Mouse (Mus musculus) forebrain, embryonic 10.5 days (tissue): ENCODE results near the gene Klk6. TPM values are rescaled to one million over a fixed set of nuclear protein-coding genes. Genes with fewer than 3 reads are reported as not detected.

ENCODE experiments used
- DNase-seq: peaks from one replicate; pipeline ENCODE4 v3.0.0-alpha.2; 2017; ENCODE audit warnings: low spot score; ENCODE audit errors: extremely low spot score
- H3K27ac ChIP-seq: fragments of 300-500 bp; sonication (generic); 2 replicates; pipeline ENCODE4 v1.5.1; 2016; ENCODE audit warnings: mild to moderate bottlenecking
- H3K27me3 ChIP-seq: fragments of 300-500 bp; sonication (generic); 2 replicates; pipeline ENCODE4 v1.6.1; 2016; ENCODE audit warnings: mild to moderate bottlenecking; ENCODE audit not compliant: poor library complexity, severe bottlenecking
- H3K36me3 ChIP-seq: fragments of 300-500 bp; sonication (generic); replicated peaks from 2 replicates; pipeline ENCODE4 v1.6.1; 2016; ENCODE audit warnings: mild to moderate bottlenecking, moderate library complexity
- H3K4me1 ChIP-seq: fragments of 300-500 bp; sonication (generic); 2 replicates; pipeline ENCODE4 v1.6.1; 2016
- H3K4me3 ChIP-seq: fragments of 300-500 bp; sonication (generic); 2 replicates; pipeline ENCODE4 v1.5.1; 2016; ENCODE audit warnings: mild to moderate bottlenecking, moderate library complexity
- H3K9me3 ChIP-seq: fragments of 300-500 bp; sonication (generic); 2 replicates; pipeline ENCODE4 v1.6.1; 2016; ENCODE audit warnings: mild to moderate bottlenecking, moderate library complexity
- WGBS: fragments of 180-500 bp; shearing (Covaris S2); methylation state at CpG from one replicate; pipeline ENCODE4 v1.1.7; 2016; 5-methylcytosine and 5-hydroxymethylcytosine counted together
- polyA plus RNA-seq: library from polyadenylated mRNA; unstranded; fragments of >200 nt; fragmentation: Nextera tagmentation; extraction: Ambion mirVana; gene quantifications from 2 replicates; pipeline ENCODE4 v1.2.1, GENCODE M21; 2016

The Klk6 gene
- polyA plus RNA-seq, 1 experiment from 2014 or later = not detected

- no peaks in the 10 kb centered on the region for H3K27me3 ChIP-seq
- WGBS = 56% methylated on average over 3 of the region's 3 CpGs
- DNase-seq = no peak
- no peaks in the 10 kb centered on the region for H3K4me1 ChIP-seq
- H3K9me3 ChIP-seq = peaks cover 5% of the 10 kb centered on the region; the same call in 1 of the 2 replicates
- no peaks in the 10 kb centered on the region for H3K36me3 ChIP-seq
- H3K27ac ChIP-seq = no peak within 1 kb of the TSS
- no peak within 1 kb of the TSS for H3K4me3 ChIP-seq
Measured at GRCm38 (mm10) chr7:43841701-43842100, 17.4 kb downstream of the Klk6 start, which contains the start of gene Klk5. Gene Klk5 (plus strand): TSS chr7:43841971.

- no peaks in the 10 kb centered on the region for H3K27me3 ChIP-seq
- WGBS = 88% methylated on average over 4 of the region's 4 CpGs
Measured at GRCm38 (mm10) chr7:43843801-43844200, 19.5 kb downstream of the Klk6 start.

GRCm38 (mm10) chr7:43851616-43852015 lies 27.3 kb downstream of the Klk6 start:
- Histone ChIP-seq H3K9me3 (no peaks in the 10 kb centered on the region), H3K4me3 (no peak overlapping the region), H3K36me3 (no peaks in the 10 kb centered on the region), H3K4me1 (no peaks in the 10 kb centered on the region), H3K27ac (no peak overlapping the region), H3K27me3 (no peaks in the 10 kb centered on the region)
- WGBS = 86% methylated on average over 6 of the region's 6 CpGs
- no peak for DNase-seq

More at GRCm38 (mm10) chr7:43843801-43844200, 19.5 kb downstream of the Klk6 start:
- no peak for DNase-seq
- H3K4me3 ChIP-seq = no peak overlapping the region
- H3K36me3 ChIP-seq = no peaks in the 10 kb centered on the region
- peaks cover 5% of the 10 kb centered on the region; the same call in 1 of the 2 replicates for H3K9me3 ChIP-seq
- H3K27ac ChIP-seq = no peak overlapping the region
- H3K4me1 ChIP-seq = no peaks in the 10 kb centered on the region

GRCm38 (mm10) chr7:43854642-43855380 lies 30.5 kb downstream of the Klk6 start:
- Histone ChIP-seq H3K27ac (no peak overlapping the region), H3K27me3 (no peaks in the 10 kb centered on the region), H3K9me3 (0 out of 2 replicates have a peak, but pooled peaks cover under 1% of the 10 kb centered on the region), H3K4me3 (no peak overlapping the region), H3K4me1 (no peaks in the 10 kb centered on the region), H3K36me3 (no peaks in the 10 kb centered on the region)
- no peak for DNase-seq
- WGBS = 79% methylated on average over 9 of the region's 9 CpGs

GRCm38 (mm10) chr7:43855709-43856108 lies 31.4 kb downstream of the Klk6 start:
- 0 out of 2 replicates have a peak, but pooled peaks cover 3% of the 10 kb centered on the region for H3K9me3 ChIP-seq
- H3K27me3 ChIP-seq = no peaks in the 10 kb centered on the region
- 79% methylated on average over 3 of the region's 3 CpGs for WGBS
- no peak for DNase-seq
- no peak overlapping the region for H3K27ac ChIP-seq
- H3K4me1 ChIP-seq = peaks cover 5% of the 10 kb centered on the region
- H3K36me3 ChIP-seq = no peaks in the 10 kb centered on the region
- H3K4me3 ChIP-seq = no peak overlapping the region

- Histone ChIP-seq H3K36me3 (no peaks in the 10 kb centered on the region), H3K4me3 (no peak overlapping the region), H3K9me3 (0 out of 2 replicates have a peak, but pooled peaks cover 3% of the 10 kb centered on the region), H3K27me3 (no peaks in the 10 kb centered on the region), H3K4me1 (peaks cover 9% of the 10 kb centered on the region), H3K27ac (no peak overlapping the region)
- 84% methylated on average over 7 of the region's 7 CpGs for WGBS
- DNase-seq = peak; percentile 2
Measured at GRCm38 (mm10) chr7:43856307-43856706, 32.0 kb downstream of the Klk6 start.

- peaks cover 9% of the 10 kb centered on the region for H3K4me1 ChIP-seq
- H3K36me3 ChIP-seq = no peaks in the 10 kb centered on the region
- no peak for DNase-seq
- no peak overlapping the region for H3K27ac ChIP-seq
- 0 out of 2 replicates have a peak, but pooled peaks cover 3% of the 10 kb centered on the region for H3K9me3 ChIP-seq
- H3K4me3 ChIP-seq = no peak overlapping the region
- H3K27me3 ChIP-seq = no peaks in the 10 kb centered on the region
- 93% methylated on average over 12 of the region's 12 CpGs for WGBS
Measured at GRCm38 (mm10) chr7:43857501-43857900, 33.2 kb downstream of the Klk6 start.

- no peak overlapping the region for H3K4me3 ChIP-seq
- WGBS = 43% methylated on average over 8 of the region's 8 CpGs
- H3K4me1 ChIP-seq = peaks cover 9% of the 10 kb centered on the region
- H3K27ac ChIP-seq = no peak overlapping the region
- no peaks in the 10 kb centered on the region for H3K27me3 ChIP-seq
- 0 out of 2 replicates have a peak, but pooled peaks cover 3% of the 10 kb centered on the region for H3K9me3 ChIP-seq
- H3K36me3 ChIP-seq = no peaks in the 10 kb centered on the region
- DNase-seq = peak; percentile 12
Measured at GRCm38 (mm10) chr7:43860411-43860810, 36.1 kb downstream of the Klk6 start.

GRCm38 (mm10) chr7:43873237-43873636 lies 48.9 kb downstream of the Klk6 start:
- Histone ChIP-seq H3K4me1 (no peaks in the 10 kb centered on the region), H3K9me3 (no peaks in the 10 kb centered on the region), H3K27ac (no peak overlapping the region), H3K36me3 (no peaks in the 10 kb centered on the region), H3K4me3 (no peak overlapping the region), H3K27me3 (no peaks in the 10 kb centered on the region)
- peak; percentile 76 for DNase-seq
- 6% methylated on average over 10 of the region's 10 CpGs for WGBS

- WGBS = 72% methylated on average over 3 of the region's 3 CpGs
- no peaks in the 10 kb centered on the region for H3K36me3 ChIP-seq
- no peak for DNase-seq
Measured at GRCm38 (mm10) chr7:43873674-43874073, 49.4 kb downstream of the Klk6 start.

GRCm38 (mm10) chr7:43874868-43875375 lies 50.6 kb downstream of the Klk6 start:
- DNase-seq = no peak
- H3K4me3 ChIP-seq = no peak overlapping the region
- WGBS = 94% methylated on average over 6 of the region's 6 CpGs
- H3K4me1 ChIP-seq = no peaks in the 10 kb centered on the region
- no peaks in the 10 kb centered on the region for H3K27me3 ChIP-seq
- H3K27ac ChIP-seq = no peak overlapping the region
- H3K36me3 ChIP-seq = no peaks in the 10 kb centered on the region
- no peaks in the 10 kb centered on the region for H3K9me3 ChIP-seq

More at GRCm38 (mm10) chr7:43873674-43874073, 49.4 kb downstream of the Klk6 start:
- H3K9me3 ChIP-seq = no peaks in the 10 kb centered on the region
- no peak overlapping the region for H3K27ac ChIP-seq
- H3K4me3 ChIP-seq = no peak overlapping the region
- H3K4me1 ChIP-seq = no peaks in the 10 kb centered on the region
- H3K27me3 ChIP-seq = no peaks in the 10 kb centered on the region

- Histone ChIP-seq H3K27ac (no peak overlapping the region), H3K36me3 (no peaks in the 10 kb centered on the region), H3K4me3 (no peak overlapping the region), H3K27me3 (peaks cover 2% of the 10 kb centered on the region), H3K9me3 (no peaks in the 10 kb centered on the region), H3K4me1 (peaks cover 9% of the 10 kb centered on the region)
- DNase-seq = no peak
- WGBS = 85% methylated on average over 4 of the region's 4 CpGs
Measured at GRCm38 (mm10) chr7:43876444-43876843, 52.1 kb downstream of the Klk6 start.

GRCm38 (mm10) chr7:43878281-43878680 lies 54.0 kb downstream of the Klk6 start:
- WGBS = 44% methylated on average over 1 of the region's 1 CpGs
- Histone ChIP-seq H3K4me3 (no peak overlapping the region), H3K9me3 (no peaks in the 10 kb centered on the region), H3K36me3 (no peaks in the 10 kb centered on the region), H3K27me3 (peaks cover 17% of the 10 kb centered on the region), H3K4me1 (peaks cover 17% of the 10 kb centered on the region), H3K27ac (no peak overlapping the region)
- DNase-seq = no peak
